Mouse (Mus musculus) intestine, postnatal 0 days (tissue): ENCODE data around the gene Tube1. TPM values are rescaled to one million over a fixed set of nuclear protein-coding genes. Genes with fewer than 3 reads are reported as not detected.

Experiments used
- ATAC-seq: fragments of 200-750 bp; cut with Nextera tagmentation; 2 replicates; pipeline ENCODE4 v1.8.0; 2017; ENCODE audit warnings: mild to moderate bottlenecking, moderate TSS enrichment, moderate library complexity
- H3K27ac ChIP-seq: fragments of 300-500 bp; sonication (generic); 2 replicates; pipeline ENCODE4 v1.5.1; 2014; ENCODE audit warnings: mild to moderate bottlenecking, low read depth, low read length, moderate library complexity
- H3K27me3 ChIP-seq: fragments of 300-500 bp; sonication (generic); replicated peaks from 2 replicates; pipeline ENCODE4 v1.6.1; 2014; ENCODE audit warnings: low read length, mixed read lengths; ENCODE audit not compliant: control insufficient read depth, insufficient read depth
- H3K36me3 ChIP-seq: fragments of 300-500 bp; sonication (generic); 2 replicates; pipeline ENCODE4 v1.6.1; 2014; ENCODE audit warnings: mild to moderate bottlenecking, moderate library complexity; ENCODE audit not compliant: control insufficient read depth, insufficient read depth
- H3K4me1 ChIP-seq: fragments of 300-500 bp; sonication (generic); replicated peaks from 2 replicates; pipeline ENCODE4 v1.6.1; 2014; ENCODE audit warnings: antibody characterized with exemption, low read length, mixed read lengths; ENCODE audit not compliant: control insufficient read depth, insufficient read depth
- H3K4me2 ChIP-seq: fragments of 300-500 bp; sonication (generic); replicated peaks from 2 replicates; pipeline ENCODE4 v1.6.1; 2014; ENCODE audit warnings: low read depth, mild to moderate bottlenecking, moderate library complexity
- H3K4me3 ChIP-seq: fragments of 300-500 bp; sonication (generic); 2 replicates; pipeline ENCODE4 v1.5.1; 2014; ENCODE audit warnings: low read depth, low read length
- H3K9ac ChIP-seq: fragments of 300-500 bp; sonication (generic); 2 replicates; pipeline ENCODE4 v1.6.1; 2014; ENCODE audit warnings: mild to moderate bottlenecking, low read depth, low read length
- H3K9me3 ChIP-seq: fragments of 300-500 bp; sonication (generic); 2 replicates; pipeline ENCODE4 v1.6.1; 2016; ENCODE audit warnings: mixed run types; ENCODE audit not compliant: control insufficient read depth
- CTCF ChIP-seq: sonication (generic); IDR thresholded peaks from 2 replicates; pipeline ENCODE4 v1.5.1; 2016; ENCODE audit warnings: low read depth, mild to moderate bottlenecking, control low read depth, antibody characterized with exemption, moderate library complexity
- WGBS: fragments of 180-500 bp; shearing (Covaris S2); extraction: QIAGEN DNeasy Blood & Tissue Kit; methylation state at CpG from one replicate; pipeline ENCODE4 v1.1.7; 2014; 5-methylcytosine and 5-hydroxymethylcytosine counted together
- polyA plus RNA-seq: library from polyadenylated mRNA; unstranded; fragments of >200 nt; fragmentation: Nextera tagmentation; extraction: Ambion mirVana; gene quantifications from 2 replicates; pipeline ENCODE4 v1.2.1, GENCODE M21; 2015

Tube1 gene
- polyA plus RNA-seq, 1 experiment from 2014 or later = 3.0 TPM

- no peak overlapping the region for H3K27ac ChIP-seq
- no peaks in the 10 kb centered on the region for H3K4me1 ChIP-seq
- no peak for ATAC-seq
- no peaks in the 10 kb centered on the region for H3K27me3 ChIP-seq
- peak overlapping the region; percentile 43; the same call in 1 of the 2 replicates for H3K4me2 ChIP-seq
- H3K9ac ChIP-seq = no peak overlapping the region
- no peaks in the 10 kb centered on the region for H3K9me3 ChIP-seq
- no peaks in the 10 kb centered on the region for H3K36me3 ChIP-seq
- no peak for TF ChIP-seq CTCF
- H3K4me3 ChIP-seq = no peak overlapping the region
- WGBS = 28% methylated on average over 18 of the region's 18 CpGs
These were observed 29.1 kb downstream of the Tube1 start for GRCm38 (mm10) chr10:39162666-39163484.

GRCm38 (mm10) chr10:39163694-39164093 is 29.9 kb downstream of the Tube1 start, which contains the start of gene Ccn6:
Gene Ccn6 (minus strand): TSS chr10:39163794.
- Histone ChIP-seq H3K9ac (no peak within 1 kb of the TSS), H3K27ac (no peak within 1 kb of the TSS), H3K9me3 (no peaks in the 10 kb centered on the region), H3K4me1 (no peaks in the 10 kb centered on the region), H3K27me3 (no peaks in the 10 kb centered on the region), H3K36me3 (no peaks in the 10 kb centered on the region), H3K4me3 (no peak within 1 kb of the TSS), H3K4me2 (peak within 1 kb of the TSS; percentile 43; the same call in 1 of the 2 replicates)
- no peak for ATAC-seq
- TF ChIP-seq CTCF = no peak
- 85% methylated on average over 10 of the region's 10 CpGs for WGBS

GRCm38 (mm10) chr10:39165632-39166115 is 31.9 kb downstream of the Tube1 start:
- no peak overlapping the region for H3K4me3 ChIP-seq
- H3K4me2 ChIP-seq = 0 out of 2 replicates have a peak overlapping the region, but pooled peaks have one; percentile 17
- WGBS = 30% methylated on average over 11 of the region's 11 CpGs
- no peaks in the 10 kb centered on the region for H3K36me3 ChIP-seq
- peak overlapping the region; percentile 37; the same call in 1 of the 2 replicates for H3K27ac ChIP-seq
- H3K9ac ChIP-seq = no peak overlapping the region
- no peak for ATAC-seq
- no peaks in the 10 kb centered on the region for H3K27me3 ChIP-seq
- TF ChIP-seq CTCF = no peak
- H3K9me3 ChIP-seq = no peaks in the 10 kb centered on the region
- H3K4me1 ChIP-seq = no peaks in the 10 kb centered on the region

DNA sequence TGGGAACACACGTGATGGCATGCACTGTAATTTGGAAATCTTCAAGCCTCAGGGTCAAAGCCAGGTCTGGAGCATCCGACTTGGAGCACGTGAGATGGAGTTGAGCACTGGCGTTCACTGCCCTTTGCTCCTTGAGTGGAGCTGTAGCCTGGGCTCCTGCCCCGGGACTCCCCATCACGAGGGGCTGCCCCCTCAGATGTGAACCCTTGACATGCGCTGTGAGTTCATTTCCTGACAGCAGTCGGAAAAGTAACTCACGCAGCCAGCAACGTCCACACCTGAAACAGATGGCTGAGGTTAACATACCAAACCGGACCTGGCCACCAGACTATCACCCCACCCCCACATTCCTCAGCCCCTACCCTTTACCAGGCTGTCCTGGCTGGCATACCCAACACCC is 33.8 kb downstream of the Tube1 start:
- WGBS = 79% methylated on average over 11 of the region's 11 CpGs
- no peak overlapping the region for H3K4me3 ChIP-seq

GRCm38 (mm10) chr10:39169642-39170041 is 35.9 kb downstream of the Tube1 start:
- H3K9me3 ChIP-seq = no peaks in the 10 kb centered on the region
- H3K4me1 ChIP-seq = no peaks in the 10 kb centered on the region
- TF ChIP-seq CTCF = no peak
- H3K27me3 ChIP-seq = no peaks in the 10 kb centered on the region
- H3K36me3 ChIP-seq = no peaks in the 10 kb centered on the region
- WGBS = 61% methylated on average over 9 of the region's 9 CpGs
- ATAC-seq = no peak
- no peak overlapping the region for H3K9ac ChIP-seq
- no peak overlapping the region; the same call in 1 of the 2 replicates for H3K4me2 ChIP-seq
- no peak overlapping the region for H3K27ac ChIP-seq
- no peak overlapping the region for H3K4me3 ChIP-seq

More for the DNA sequence above, 33.8 kb downstream of the Tube1 start:
- no peak overlapping the region for H3K27ac ChIP-seq
- H3K9ac ChIP-seq = no peak overlapping the region
- H3K4me1 ChIP-seq = no peaks in the 10 kb centered on the region
- no peaks in the 10 kb centered on the region for H3K36me3 ChIP-seq
- no peaks in the 10 kb centered on the region for H3K9me3 ChIP-seq
- H3K4me2 ChIP-seq = no peak overlapping the region
- no peak for TF ChIP-seq CTCF
- H3K27me3 ChIP-seq = no peaks in the 10 kb centered on the region
- no peak for ATAC-seq

DNA sequence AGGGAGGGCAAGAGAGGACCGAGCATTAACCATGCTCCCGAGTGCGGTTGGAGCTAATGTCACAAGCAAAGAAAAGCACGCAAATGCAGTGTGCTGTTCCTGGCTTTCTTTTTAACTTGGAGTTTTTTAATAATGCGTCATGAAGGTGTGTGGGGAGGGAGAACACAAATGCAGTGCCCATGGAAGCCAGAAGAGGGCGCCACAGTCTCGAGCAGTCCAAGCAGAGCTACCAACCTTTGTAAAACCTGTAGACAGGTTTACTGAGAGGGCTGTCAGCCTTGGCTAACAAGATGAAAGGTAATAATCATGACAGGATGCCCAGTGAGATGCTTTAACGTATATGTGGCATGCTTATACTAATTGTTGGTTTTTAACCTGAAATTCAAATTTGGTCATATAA is 36.4 kb downstream of the Tube1 start:
- Histone ChIP-seq H3K4me2 (peak overlapping the region; percentile 32; the same call in 1 of the 2 replicates), H3K36me3 (no peaks in the 10 kb centered on the region), H3K9me3 (no peaks in the 10 kb centered on the region), H3K4me3 (no peak overlapping the region), H3K27ac (no peak overlapping the region), H3K4me1 (no peaks in the 10 kb centered on the region), H3K9ac (no peak overlapping the region), H3K27me3 (no peaks in the 10 kb centered on the region)
- peak; percentile 88 for TF ChIP-seq CTCF
- ATAC-seq = no peak
- 19% methylated on average over 8 of the region's 8 CpGs for WGBS
